Mouse (Mus musculus): ENCODE data around the gene Sik1. TPM values are rescaled to one million over a fixed set of nuclear protein-coding genes. Genes with fewer than 3 reads are reported as not detected.
A peak's percentile ranks its signal among the peaks of the same experiment; 100 is the strongest.
"Not testable (repeated sequence)": the region's sequence is repeated elsewhere in the genome, so short reads cannot be mapped to it uniquely, and the experiment has no call there.

Sik1 gene
- polyA plus RNA-seq, 1 experiment from 2014 or later, result 18.4 TPM

DNA sequence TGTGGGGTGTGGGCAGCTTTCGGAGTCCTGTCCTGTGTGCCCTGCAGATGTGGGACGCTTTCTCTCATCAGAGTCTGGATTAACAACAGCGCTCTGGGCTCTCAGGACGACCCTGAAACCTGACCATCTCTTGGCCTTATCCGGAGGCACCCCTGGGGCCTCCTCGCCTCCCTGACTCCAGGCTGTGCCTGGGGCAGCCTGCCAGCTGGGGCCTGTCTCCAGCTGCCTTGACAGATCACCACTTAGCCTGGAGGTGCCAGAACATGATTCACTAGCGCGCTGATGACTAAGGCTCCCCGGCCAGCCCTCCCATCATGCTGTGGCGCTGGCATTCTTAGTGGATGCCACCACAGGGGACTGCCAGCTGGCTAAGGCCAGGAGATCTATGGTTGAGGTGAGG is 37.1 kb upstream of the Sik1 start:
- 23% methylated on average over 10 of the region's 10 CpGs for WGBS
- Histone ChIP-seq H3K9me3 (replicated peaks) (no peaks in the 10 kb centered on the region), H3K9ac (replicated peaks) (no peak overlapping the region), H3K4me1 (peaks cover 29% of the 10 kb centered on the region), H3K27me3 (replicated peaks) (no peaks in the 10 kb centered on the region), H3K4me2 (no peak overlapping the region), H3K27ac (replicated peaks) (no peak overlapping the region), H3K36me3 (no peaks in the 10 kb centered on the region), H3K4me3 (replicated peaks) (no peak overlapping the region)
- peak; percentile 31; the same call in 1 of the 2 replicates for ATAC-seq (ENCODE audit: low FRiP score)

DNA sequence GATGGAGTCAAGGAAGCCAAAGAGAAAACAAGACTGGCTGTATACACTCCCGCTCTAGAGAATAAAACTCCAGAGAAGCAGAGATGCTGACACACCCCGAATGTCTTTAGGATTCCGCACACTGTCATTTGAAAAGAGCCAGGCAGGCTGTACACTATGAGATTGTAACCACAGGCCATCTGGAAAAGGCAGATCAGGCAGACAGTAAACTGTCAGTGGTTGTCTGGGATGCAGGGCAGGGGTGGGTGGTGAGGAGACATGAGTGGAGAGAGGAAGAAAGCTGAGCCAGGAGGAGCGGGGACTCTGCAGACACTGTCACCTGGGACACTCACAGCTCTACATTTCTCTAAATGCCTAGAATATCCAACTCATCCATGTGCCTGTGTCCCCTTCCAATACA is 36.3 kb upstream of the Sik1 start:
- H3K9ac ChIP-seq (replicated peaks), result no peak overlapping the region
- H3K9me3 ChIP-seq (replicated peaks), result no peaks in the 10 kb centered on the region
- 0 out of 2 replicates have a peak overlapping the region, but pooled peaks have one; percentile 23 for H3K27ac ChIP-seq (replicated peaks)
- WGBS, result 73% methylated on average over 4 of the region's 4 CpGs
- no peaks in the 10 kb centered on the region for H3K27me3 ChIP-seq (replicated peaks)
- H3K36me3 ChIP-seq, result no peaks in the 10 kb centered on the region
- H3K4me1 ChIP-seq, result peaks cover 29% of the 10 kb centered on the region
- H3K4me3 ChIP-seq (replicated peaks), result no peak overlapping the region
- no peak for ATAC-seq (ENCODE audit: low FRiP score)
- H3K4me2 ChIP-seq, result no peak overlapping the region

- no peak for ATAC-seq (ENCODE audit: low FRiP score)
- H3K27ac ChIP-seq (replicated peaks), result no peak overlapping the region
- H3K4me2 ChIP-seq, result no peak overlapping the region
- no peaks in the 10 kb centered on the region for H3K9me3 ChIP-seq (replicated peaks)
- H3K36me3 ChIP-seq, result no peaks in the 10 kb centered on the region
- H3K27me3 ChIP-seq (replicated peaks), result no peaks in the 10 kb centered on the region
- WGBS, result 44% methylated on average over 2 of the region's 2 CpGs
- H3K9ac ChIP-seq (replicated peaks), result no peak overlapping the region
- peaks cover 29% of the 10 kb centered on the region for H3K4me1 ChIP-seq
- H3K4me3 ChIP-seq (replicated peaks), result no peak overlapping the region
Observed at GRCm38 (mm10) chr17:31890311-31890951, 34.8 kb upstream of the Sik1 start.

DNA sequence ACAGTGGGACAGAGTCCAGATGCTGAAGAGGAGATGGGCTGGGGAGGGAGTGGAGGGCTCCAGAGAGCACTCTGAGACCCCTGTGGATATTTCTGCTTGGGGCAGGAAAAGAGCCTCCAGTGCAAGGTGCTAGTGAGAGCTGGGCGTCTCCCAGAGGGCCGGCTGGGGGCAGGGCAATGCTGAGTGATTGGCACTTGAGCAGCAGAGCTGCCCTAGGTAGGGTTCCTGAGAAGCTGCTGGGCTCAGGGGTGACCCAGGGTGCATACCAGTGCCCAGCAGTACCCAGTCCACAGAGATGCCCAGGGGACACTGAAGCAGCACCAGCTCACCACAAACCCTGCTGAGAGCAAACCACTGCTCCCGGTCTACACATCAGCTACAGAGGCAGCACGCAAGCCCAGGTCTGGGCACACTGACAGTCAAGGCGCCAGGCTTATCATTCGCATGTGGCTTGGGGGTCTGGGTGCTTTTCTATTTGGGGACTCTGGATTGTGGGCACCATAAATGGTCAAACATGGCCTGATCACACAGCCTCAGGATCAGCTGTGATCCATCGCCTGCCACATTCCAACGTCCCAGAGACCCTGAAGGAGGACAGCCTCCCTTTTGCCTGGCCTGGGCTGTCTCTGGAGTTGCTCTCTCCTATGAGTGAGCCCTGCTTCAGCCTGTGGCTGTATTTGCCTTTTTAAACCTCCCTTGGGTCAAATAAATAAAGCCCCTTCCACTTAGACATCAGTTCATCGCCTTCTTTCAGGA is 34.0 kb upstream of the Sik1 start:
- peaks cover 29% of the 10 kb centered on the region for H3K4me1 ChIP-seq
- no peaks in the 10 kb centered on the region for H3K9me3 ChIP-seq (replicated peaks)
- 62% methylated on average over 9 of the region's 9 CpGs for WGBS
- H3K4me2 ChIP-seq, result no peak overlapping the region
- ATAC-seq (ENCODE audit: low FRiP score), result no peak
- H3K4me3 ChIP-seq (replicated peaks), result no peak overlapping the region
- no peaks in the 10 kb centered on the region for H3K27me3 ChIP-seq (replicated peaks)
- no peaks in the 10 kb centered on the region for H3K36me3 ChIP-seq
- no peak overlapping the region for H3K9ac ChIP-seq (replicated peaks)
- H3K27ac ChIP-seq (replicated peaks), result no peak overlapping the region

DNA sequence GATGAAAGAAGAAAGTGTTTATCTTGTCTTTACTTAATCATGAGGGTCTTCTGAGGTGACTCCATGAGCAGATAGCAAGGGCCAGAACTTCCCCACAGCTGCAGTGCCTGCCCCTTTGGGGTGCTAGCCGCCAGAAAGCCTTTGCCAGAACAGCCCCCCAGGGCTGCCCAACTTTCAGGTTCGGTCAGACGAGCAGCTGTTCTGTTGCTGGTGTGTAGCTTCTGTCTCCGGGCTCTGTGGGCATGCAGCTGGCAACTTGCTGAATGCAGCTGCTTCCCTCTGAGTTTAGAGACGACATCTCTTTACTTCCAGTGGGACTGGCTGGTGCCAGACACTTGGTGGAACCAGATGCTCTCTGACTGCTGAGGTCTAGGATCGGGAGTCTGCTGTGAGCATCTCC is 32.9 kb upstream of the Sik1 start:
- Histone ChIP-seq H3K4me2 (no peak overlapping the region), H3K36me3 (no peaks in the 10 kb centered on the region), H3K4me3 (replicated peaks) (no peak overlapping the region), H3K9me3 (replicated peaks) (no peaks in the 10 kb centered on the region), H3K27me3 (replicated peaks) (no peaks in the 10 kb centered on the region), H3K27ac (replicated peaks) (no peak overlapping the region), H3K9ac (replicated peaks) (no peak overlapping the region), H3K4me1 (peaks cover 29% of the 10 kb centered on the region)
- 54% methylated on average over 6 of the region's 6 CpGs for WGBS
- no peak for ATAC-seq (ENCODE audit: low FRiP score)

DNA sequence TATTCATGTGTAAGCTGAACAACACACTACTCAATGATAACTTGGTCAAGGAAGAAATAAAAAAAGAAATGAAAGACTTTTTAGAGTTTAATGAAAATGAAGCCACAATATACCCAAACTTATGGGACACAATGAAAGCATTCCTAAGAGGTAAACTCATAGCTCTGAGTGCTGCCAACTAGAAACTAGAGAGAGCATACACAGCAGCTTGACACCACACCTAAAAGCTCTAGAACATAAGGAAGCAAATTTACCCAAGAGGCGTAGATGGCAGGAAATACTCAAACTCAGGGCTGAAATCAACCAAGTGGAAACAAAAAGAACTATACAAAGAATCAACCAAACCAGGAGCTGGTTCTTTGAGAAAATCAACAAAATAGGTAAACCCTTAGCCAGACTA is 29.1 kb upstream of the Sik1 start:
- not testable (repeated sequence) for H3K4me1 ChIP-seq; H3K27ac ChIP-seq (replicated peaks); H3K36me3 ChIP-seq; H3K4me2 ChIP-seq; ATAC-seq (ENCODE audit: low FRiP score); H3K9me3 ChIP-seq (replicated peaks); H3K27me3 ChIP-seq (replicated peaks); H3K9ac ChIP-seq (replicated peaks); H3K4me3 ChIP-seq (replicated peaks)
- 95% methylated on average over 1 of the region's 1 CpGs for WGBS

DNA sequence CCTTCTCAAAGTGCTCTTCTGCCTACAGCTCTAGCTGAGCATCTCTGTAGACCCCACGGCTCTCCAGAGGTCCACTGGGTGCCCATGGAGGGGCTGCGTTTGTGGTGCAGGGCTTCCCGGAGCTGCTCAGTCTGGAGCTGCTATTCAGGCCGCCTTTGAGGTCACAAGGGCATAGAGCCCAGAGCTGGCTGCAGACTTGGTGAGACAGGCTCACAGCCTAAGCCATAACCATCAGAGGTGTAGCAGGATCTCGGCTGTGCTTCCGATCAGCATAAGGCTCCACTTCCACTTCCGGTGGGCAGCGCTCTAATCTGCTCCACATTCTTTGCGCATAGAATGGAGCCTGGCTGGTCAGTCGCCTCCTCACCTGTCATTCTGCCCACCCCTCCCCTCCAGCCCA is 23.8 kb upstream of the Sik1 start:
- ATAC-seq (ENCODE audit: low FRiP score), result no peak
- Histone ChIP-seq H3K4me1 (peaks cover 10% of the 10 kb centered on the region), H3K4me2 (no peak overlapping the region), H3K36me3 (no peaks in the 10 kb centered on the region), H3K27ac (replicated peaks) (no peak overlapping the region), H3K4me3 (replicated peaks) (no peak overlapping the region), H3K27me3 (replicated peaks) (no peaks in the 10 kb centered on the region), H3K9me3 (replicated peaks) (no peaks in the 10 kb centered on the region), H3K9ac (replicated peaks) (no peak overlapping the region)
- WGBS, result 90% methylated on average over 10 of the region's 10 CpGs

- H3K9ac ChIP-seq (replicated peaks), result no peak overlapping the region
- 56% methylated on average over 14 of the region's 14 CpGs for WGBS
- H3K27me3 ChIP-seq (replicated peaks), result no peaks in the 10 kb centered on the region
- no peak overlapping the region for H3K27ac ChIP-seq (replicated peaks)
- H3K4me2 ChIP-seq, result no peak overlapping the region
- H3K36me3 ChIP-seq, result no peaks in the 10 kb centered on the region
- no peaks in the 10 kb centered on the region for H3K9me3 ChIP-seq (replicated peaks)
- peaks cover 10% of the 10 kb centered on the region for H3K4me1 ChIP-seq
- no peak overlapping the region for H3K4me3 ChIP-seq (replicated peaks)
- ATAC-seq (ENCODE audit: low FRiP score), result no peak
Observed at GRCm38 (mm10) chr17:31877650-31878141, 22.1 kb upstream of the Sik1 start.

DNA sequence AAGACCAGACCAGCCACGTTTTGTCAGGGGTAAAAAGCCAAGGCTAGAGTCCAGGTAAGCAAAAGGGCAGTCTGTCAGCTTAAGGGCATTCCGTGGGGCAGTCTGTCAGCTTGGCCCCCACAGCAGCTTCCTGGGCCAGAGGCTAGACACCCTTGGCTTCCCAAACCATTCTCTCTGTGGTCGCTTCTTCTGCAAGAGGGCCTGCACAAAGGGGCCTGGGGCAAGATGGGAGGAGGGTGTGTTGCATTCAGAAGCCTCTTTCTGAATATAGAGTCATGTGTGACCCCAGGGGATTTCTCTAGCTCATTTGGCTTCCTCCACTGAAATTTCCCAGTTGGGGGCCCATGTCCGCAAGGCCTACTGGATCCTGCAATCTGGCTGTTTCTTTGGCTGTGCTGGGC is 21.6 kb upstream of the Sik1 start:
- Histone ChIP-seq H3K9ac (replicated peaks) (no peak overlapping the region), H3K4me1 (peaks cover 10% of the 10 kb centered on the region), H3K4me2 (no peak overlapping the region), H3K9me3 (replicated peaks) (no peaks in the 10 kb centered on the region), H3K27me3 (replicated peaks) (no peaks in the 10 kb centered on the region), H3K4me3 (replicated peaks) (no peak overlapping the region), H3K27ac (replicated peaks) (no peak overlapping the region), H3K36me3 (no peaks in the 10 kb centered on the region)
- ATAC-seq (ENCODE audit: low FRiP score), result no peak
- WGBS, result 50% methylated on average over 4 of the region's 4 CpGs

- no peaks in the 10 kb centered on the region for H3K9me3 ChIP-seq (replicated peaks)
- no peak overlapping the region for H3K4me3 ChIP-seq (replicated peaks)
- no peak for ATAC-seq (ENCODE audit: low FRiP score)
- no peaks in the 10 kb centered on the region for H3K27me3 ChIP-seq (replicated peaks)
- 35% methylated on average over 3 of the region's 3 CpGs for WGBS
- no peak overlapping the region for H3K27ac ChIP-seq (replicated peaks)
- H3K9ac ChIP-seq (replicated peaks), result no peak overlapping the region
- peaks cover 10% of the 10 kb centered on the region for H3K4me1 ChIP-seq
- no peak overlapping the region for H3K4me2 ChIP-seq
- H3K36me3 ChIP-seq, result no peaks in the 10 kb centered on the region
Observed at GRCm38 (mm10) chr17:31876775-31877174, 21.2 kb upstream of the Sik1 start.

DNA sequence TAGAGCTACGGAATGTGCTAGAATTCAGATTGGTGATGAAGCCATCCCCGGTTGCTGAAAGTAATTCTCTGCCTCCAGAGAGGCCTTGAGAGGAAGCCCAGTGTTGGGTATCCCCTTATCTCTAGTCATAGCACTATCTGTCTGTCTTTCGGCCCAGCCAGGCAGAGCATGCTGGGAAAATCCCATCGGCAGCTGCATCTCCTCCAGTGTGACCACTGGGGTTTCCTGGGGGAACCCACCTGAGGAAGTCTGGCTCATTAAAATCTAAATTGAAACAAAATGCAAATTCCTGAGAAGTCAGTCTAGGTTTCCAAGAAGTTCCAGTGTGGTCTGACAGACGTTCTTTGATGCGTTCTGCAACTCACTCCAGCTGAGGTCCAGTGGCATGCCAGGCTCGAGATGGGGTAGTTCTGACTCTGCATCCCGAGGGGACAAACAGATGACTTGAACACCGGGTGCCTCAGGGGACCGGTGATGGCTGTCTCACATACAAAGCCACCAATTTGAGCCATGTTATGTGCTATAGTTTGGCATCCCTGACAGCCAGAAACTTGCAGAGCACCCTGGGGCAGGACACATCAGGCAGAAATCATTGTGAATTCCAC is 19.8 kb upstream of the Sik1 start:
- Histone ChIP-seq H3K4me2 (no peak overlapping the region), H3K4me3 (replicated peaks) (no peak overlapping the region), H3K9ac (replicated peaks) (no peak overlapping the region), H3K36me3 (no peaks in the 10 kb centered on the region), H3K9me3 (replicated peaks) (no peaks in the 10 kb centered on the region), H3K27ac (replicated peaks) (no peak overlapping the region), H3K4me1 (peaks cover 10% of the 10 kb centered on the region), H3K27me3 (replicated peaks) (no peaks in the 10 kb centered on the region)
- 72% methylated on average over 10 of the region's 10 CpGs for WGBS
- ATAC-seq (ENCODE audit: low FRiP score), result no peak

DNA sequence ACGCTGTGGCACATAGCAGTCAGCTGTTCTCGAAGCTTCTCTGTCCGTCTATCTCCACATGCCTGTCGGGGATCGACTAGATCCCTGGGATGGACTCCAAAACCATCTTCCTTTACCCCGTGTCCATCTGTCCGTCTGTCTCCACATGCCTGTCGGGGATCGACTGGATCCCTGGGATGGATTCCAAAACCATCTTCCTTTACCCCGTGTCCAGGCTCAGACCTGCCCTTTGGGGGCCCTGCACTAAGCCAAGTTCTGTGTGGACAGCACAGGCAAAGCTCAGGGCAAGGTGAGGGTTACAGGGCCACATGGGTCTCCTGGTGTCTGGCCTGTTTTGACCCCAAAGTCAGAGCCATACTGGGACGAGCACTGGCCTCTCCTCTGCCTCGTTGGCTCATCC is 19.1 kb upstream of the Sik1 start:
- Histone ChIP-seq H3K27me3 (replicated peaks) (no peaks in the 10 kb centered on the region), H3K9ac (replicated peaks) (no peak overlapping the region), H3K4me1 (peaks cover 10% of the 10 kb centered on the region), H3K9me3 (replicated peaks) (no peaks in the 10 kb centered on the region), H3K4me2 (no peak overlapping the region), H3K36me3 (no peaks in the 10 kb centered on the region), H3K27ac (replicated peaks) (no peak overlapping the region), H3K4me3 (replicated peaks) (no peak overlapping the region)
- 73% methylated on average over 12 of the region's 12 CpGs for WGBS
- no peak for ATAC-seq (ENCODE audit: low FRiP score)
